Mouse (Mus musculus): ENCODE data around the gene Lyrm9. TPM values are rescaled to one million over a fixed set of nuclear protein-coding genes. Genes with fewer than 3 reads are reported as not detected.

Gene Lyrm9
- polyA plus RNA-seq, 1 experiment from 2014 or later: 21.1 TPM

DNA sequence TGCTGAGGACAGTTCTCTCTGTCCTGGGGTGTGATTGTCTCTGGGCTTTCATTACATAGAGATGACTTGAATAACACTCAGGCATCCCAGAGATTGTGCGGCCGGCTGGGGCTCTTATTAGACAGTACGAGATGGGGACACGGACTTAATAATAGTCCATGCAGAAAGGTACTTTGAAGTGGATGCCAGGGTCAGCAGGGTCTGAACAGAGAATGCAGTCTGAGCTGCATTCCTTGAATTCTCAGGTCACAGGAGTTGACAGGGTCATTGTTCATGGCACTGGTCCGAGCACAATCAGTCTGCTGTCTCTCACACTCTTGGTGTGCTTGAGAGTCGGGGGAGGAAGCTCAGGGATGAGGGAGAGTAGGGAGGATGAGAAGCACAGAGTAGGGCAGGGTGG, 3.0 kb downstream of the Lyrm9 start:
- Histone ChIP-seq H3K27ac (ENCODE audit: low read length) (no peak overlapping the region), H3K9me3 (ENCODE audit: low read length) (no peaks in the 10 kb centered on the region), H3K27me3 (ENCODE audit: insufficient read depth, low read length) (no peaks in the 10 kb centered on the region), H3K4me3 (ENCODE audit: low read length) (no peak overlapping the region), H3K4me2 (replicated peaks; ENCODE audit: low read depth, low read length) (no peak overlapping the region), H3K36me3 (ENCODE audit: insufficient read depth, low read length) (no peaks in the 10 kb centered on the region), H3K4me1 (ENCODE audit: insufficient read depth, low read length) (peaks cover 53% of the 10 kb centered on the region), H3K9ac (replicated peaks; ENCODE audit: low read length) (no peak overlapping the region)
- WGBS: 18% methylated on average over 6 of the region's 6 CpGs
- ATAC-seq (ENCODE audit: low FRiP score, low TSS enrichment): peak; percentile 12; the same call in 1 of the 2 replicates

DNA sequence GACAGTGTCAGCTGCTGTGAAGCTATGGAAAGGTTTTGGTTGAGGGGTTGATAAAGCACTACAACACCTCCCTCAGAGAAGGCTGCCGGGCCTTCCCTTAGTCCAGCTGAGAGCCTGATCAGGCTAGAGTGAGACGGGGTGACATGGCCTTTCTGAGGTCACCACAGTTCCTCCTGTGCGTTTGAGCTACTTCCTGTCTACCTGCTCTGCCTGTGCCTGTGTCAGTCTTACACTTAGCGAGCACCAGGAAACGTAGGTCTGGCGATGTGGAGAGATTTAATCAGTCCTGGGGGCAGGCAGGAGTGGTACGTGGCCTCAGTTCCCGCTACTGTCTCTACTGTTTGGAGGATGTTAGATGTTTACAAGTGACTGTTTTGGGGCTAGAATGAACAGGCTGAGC, 3.8 kb downstream of the Lyrm9 start:
- no peak overlapping the region for H3K4me3 ChIP-seq (ENCODE audit: low read length)
- H3K9me3 ChIP-seq (ENCODE audit: low read length): no peaks in the 10 kb centered on the region
- WGBS: 35% methylated on average over 8 of the region's 8 CpGs
- H3K27me3 ChIP-seq (ENCODE audit: insufficient read depth, low read length): no peaks in the 10 kb centered on the region
- H3K36me3 ChIP-seq (ENCODE audit: insufficient read depth, low read length): no peaks in the 10 kb centered on the region
- peaks cover 50% of the 10 kb centered on the region for H3K4me1 ChIP-seq (ENCODE audit: insufficient read depth, low read length)
- H3K27ac ChIP-seq (ENCODE audit: low read length): 0 out of 2 replicates have a peak overlapping the region, but pooled peaks have one; percentile 28
- ATAC-seq (ENCODE audit: low FRiP score, low TSS enrichment): no peak
- H3K4me2 ChIP-seq (replicated peaks; ENCODE audit: low read depth, low read length): no peak overlapping the region
- H3K9ac ChIP-seq (replicated peaks; ENCODE audit: low read length): 0 out of 2 replicates have a peak overlapping the region, but pooled peaks have one; percentile 4

DNA sequence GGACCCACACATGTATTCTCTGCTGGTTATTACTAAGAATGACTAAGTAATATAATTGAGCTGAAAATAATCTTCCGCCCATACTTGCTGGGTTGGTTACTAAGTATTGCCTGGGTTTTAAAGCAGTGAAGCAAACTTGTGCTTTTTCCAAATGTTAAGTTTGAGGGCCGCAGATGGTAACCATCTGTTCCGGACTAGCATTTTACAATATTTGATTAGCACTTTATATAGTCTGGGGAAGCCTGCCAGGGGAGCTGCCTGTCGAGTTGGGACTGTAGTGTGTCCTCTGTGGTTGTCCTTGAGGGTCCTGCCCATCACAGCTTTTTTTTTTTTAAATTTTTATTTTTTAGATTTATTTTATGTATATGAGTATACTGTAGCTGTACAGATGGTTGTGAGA, 5.3 kb downstream of the Lyrm9 start:
- no peak overlapping the region for H3K9ac ChIP-seq (replicated peaks; ENCODE audit: low read length)
- WGBS: 60% methylated on average over 4 of the region's 4 CpGs
- H3K9me3 ChIP-seq (ENCODE audit: low read length): no peaks in the 10 kb centered on the region
- H3K27me3 ChIP-seq (ENCODE audit: insufficient read depth, low read length): no peaks in the 10 kb centered on the region
- H3K36me3 ChIP-seq (ENCODE audit: insufficient read depth, low read length): no peaks in the 10 kb centered on the region
- no peak overlapping the region for H3K4me2 ChIP-seq (replicated peaks; ENCODE audit: low read depth, low read length)
- H3K4me3 ChIP-seq (ENCODE audit: low read length): no peak overlapping the region
- H3K4me1 ChIP-seq (ENCODE audit: insufficient read depth, low read length): peaks cover 40% of the 10 kb centered on the region
- H3K27ac ChIP-seq (ENCODE audit: low read length): no peak overlapping the region
- ATAC-seq (ENCODE audit: low FRiP score, low TSS enrichment): no peak

DNA sequence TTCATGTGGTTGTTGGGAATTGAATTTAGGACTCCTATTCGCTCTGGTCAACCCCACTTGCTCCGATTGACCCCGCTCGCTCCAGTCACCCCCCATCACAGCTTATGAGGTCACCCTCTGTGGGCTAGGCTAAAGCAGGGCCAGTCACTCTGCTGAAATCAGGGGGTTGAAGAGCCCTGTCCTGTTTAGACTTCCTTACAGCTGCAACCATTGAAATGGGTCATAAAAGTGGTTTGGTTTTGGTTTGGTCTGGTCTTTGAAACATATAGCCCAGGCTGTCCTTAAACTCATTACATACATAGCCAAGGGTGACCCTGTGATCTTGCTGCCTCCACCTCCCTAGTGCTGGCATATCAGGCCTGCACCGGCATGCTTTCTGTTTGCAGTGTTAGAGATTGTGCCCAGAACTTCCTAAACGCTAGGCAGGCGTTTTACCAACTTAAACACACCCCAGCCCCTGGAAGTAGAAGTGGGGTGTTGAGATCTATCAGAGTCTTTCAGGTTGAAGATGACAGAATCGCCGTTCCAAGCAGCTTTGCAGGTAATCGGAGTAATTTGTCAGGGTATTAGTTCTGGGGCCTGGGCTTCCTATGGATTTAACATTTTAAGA, 5.8 kb downstream of the Lyrm9 start:
- WGBS: 83% methylated on average over 10 of the region's 10 CpGs
- no peaks in the 10 kb centered on the region for H3K9me3 ChIP-seq (ENCODE audit: low read length)
- H3K4me2 ChIP-seq (replicated peaks; ENCODE audit: low read depth, low read length): no peak overlapping the region
- no peak overlapping the region for H3K9ac ChIP-seq (replicated peaks; ENCODE audit: low read length)
- no peak for ATAC-seq (ENCODE audit: low FRiP score, low TSS enrichment)
- no peak overlapping the region for H3K4me3 ChIP-seq (ENCODE audit: low read length)
- H3K27me3 ChIP-seq (ENCODE audit: insufficient read depth, low read length): no peaks in the 10 kb centered on the region
- peak overlapping the region; percentile 9; the same call in 1 of the 2 replicates for H3K27ac ChIP-seq (ENCODE audit: low read length)
- peaks cover 36% of the 10 kb centered on the region for H3K4me1 ChIP-seq (ENCODE audit: insufficient read depth, low read length)
- H3K36me3 ChIP-seq (ENCODE audit: insufficient read depth, low read length): no peaks in the 10 kb centered on the region

DNA sequence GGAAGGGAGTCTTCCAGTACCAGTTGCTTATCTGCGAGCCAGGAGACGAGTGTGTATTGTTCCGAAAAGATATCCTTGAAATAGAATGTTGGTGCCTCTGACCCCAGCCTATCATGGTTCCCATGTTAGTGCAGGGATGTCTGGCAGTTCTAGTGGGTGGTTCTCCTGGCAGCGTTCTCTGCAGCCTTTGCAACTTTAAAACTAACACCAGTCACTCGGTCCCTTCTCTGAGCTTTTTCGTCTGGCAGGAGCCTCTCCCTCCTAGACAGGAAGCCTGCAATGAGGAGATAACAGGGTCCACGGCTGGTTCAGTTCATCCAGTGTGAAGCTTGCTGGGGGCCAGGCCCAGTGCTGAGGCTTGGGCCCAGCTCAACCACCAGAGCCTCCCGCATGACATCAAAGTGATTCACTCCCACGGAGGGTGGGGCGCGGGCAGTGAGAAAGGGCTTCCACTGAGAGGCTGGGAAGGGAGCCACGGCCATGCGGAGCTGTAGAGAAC, 6.5 kb downstream of the Lyrm9 start:
- Histone ChIP-seq H3K27me3 (ENCODE audit: insufficient read depth, low read length) (no peaks in the 10 kb centered on the region), H3K4me3 (ENCODE audit: low read length) (no peak overlapping the region), H3K9ac (replicated peaks; ENCODE audit: low read length) (no peak overlapping the region), H3K36me3 (ENCODE audit: insufficient read depth, low read length) (no peaks in the 10 kb centered on the region), H3K27ac (ENCODE audit: low read length) (peak overlapping the region; percentile 9), H3K9me3 (ENCODE audit: low read length) (no peaks in the 10 kb centered on the region), H3K4me2 (replicated peaks; ENCODE audit: low read depth, low read length) (no peak overlapping the region), H3K4me1 (ENCODE audit: insufficient read depth, low read length) (peaks cover 30% of the 10 kb centered on the region)
- ATAC-seq (ENCODE audit: low FRiP score, low TSS enrichment): 0 out of 2 replicates have a peak, but pooled peaks have one; percentile 55
- WGBS: 44% methylated on average over 13 of the region's 13 CpGs

DNA sequence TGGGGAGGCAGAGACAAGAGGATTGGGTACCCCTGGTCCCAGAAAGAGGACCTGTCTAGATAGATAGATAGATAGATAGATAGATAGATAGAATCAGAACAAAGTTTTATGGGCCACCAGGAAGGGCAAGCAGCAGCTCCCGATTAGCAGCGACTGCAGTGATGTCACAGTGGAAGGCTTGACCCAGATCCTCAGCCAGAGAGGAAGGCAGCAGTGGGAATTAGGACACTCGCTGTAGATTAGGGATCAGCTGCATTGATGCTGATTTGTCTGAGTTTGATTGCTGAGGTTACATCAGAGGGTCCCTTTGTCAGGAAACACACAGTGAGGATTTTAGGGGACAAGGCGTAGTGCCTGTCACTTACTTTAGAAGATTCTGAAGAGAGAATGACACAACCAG, 10.1 kb downstream of the Lyrm9 start:
- H3K27me3 ChIP-seq (ENCODE audit: insufficient read depth, low read length): no peaks in the 10 kb centered on the region
- 86% methylated on average over 4 of the region's 4 CpGs for WGBS
- H3K4me2 ChIP-seq (replicated peaks; ENCODE audit: low read depth, low read length): no peak overlapping the region
- H3K4me3 ChIP-seq (ENCODE audit: low read length): no peak overlapping the region
- ATAC-seq (ENCODE audit: low FRiP score, low TSS enrichment): no peak
- peaks cover 5% of the 10 kb centered on the region for H3K4me1 ChIP-seq (ENCODE audit: insufficient read depth, low read length)
- H3K27ac ChIP-seq (ENCODE audit: low read length): no peak overlapping the region
- no peak overlapping the region for H3K9ac ChIP-seq (replicated peaks; ENCODE audit: low read length)
- H3K9me3 ChIP-seq (ENCODE audit: low read length): no peaks in the 10 kb centered on the region
- 0 out of 2 replicates have a peak, but pooled peaks cover 4% of the 10 kb centered on the region for H3K36me3 ChIP-seq (ENCODE audit: insufficient read depth, low read length)

DNA sequence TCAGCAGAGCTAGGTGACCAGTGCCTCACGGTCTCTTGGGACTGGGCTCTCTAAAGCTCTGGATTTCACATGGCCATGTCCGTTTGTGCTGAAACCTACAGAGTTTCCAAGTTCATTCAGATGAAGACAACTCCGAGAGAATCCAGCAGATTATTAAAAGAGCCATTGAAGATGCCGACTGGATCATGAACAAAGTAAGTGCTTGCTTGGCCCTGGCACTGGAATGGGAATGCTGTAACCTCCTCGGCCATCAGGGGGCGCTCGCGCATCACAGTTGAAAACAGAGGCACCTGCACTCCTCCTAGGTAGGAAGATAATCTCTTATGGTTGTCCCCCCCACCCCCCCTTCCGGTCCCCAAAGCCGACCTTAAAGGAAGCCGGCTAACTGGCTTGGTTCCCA, 11.6 kb downstream of the Lyrm9 start:
- Histone ChIP-seq H3K9ac (replicated peaks; ENCODE audit: low read length) (no peak overlapping the region), H3K36me3 (ENCODE audit: insufficient read depth, low read length) (0 out of 2 replicates have a peak, but pooled peaks cover 4% of the 10 kb centered on the region), H3K9me3 (ENCODE audit: low read length) (no peaks in the 10 kb centered on the region), H3K27ac (ENCODE audit: low read length) (no peak overlapping the region), H3K27me3 (ENCODE audit: insufficient read depth, low read length) (no peaks in the 10 kb centered on the region), H3K4me3 (ENCODE audit: low read length) (no peak overlapping the region), H3K4me2 (replicated peaks; ENCODE audit: low read depth, low read length) (no peak overlapping the region), H3K4me1 (ENCODE audit: insufficient read depth, low read length) (peaks cover 4% of the 10 kb centered on the region)
- no peak for ATAC-seq (ENCODE audit: low FRiP score, low TSS enrichment)
- 13% methylated on average over 11 of the region's 11 CpGs for WGBS

DNA sequence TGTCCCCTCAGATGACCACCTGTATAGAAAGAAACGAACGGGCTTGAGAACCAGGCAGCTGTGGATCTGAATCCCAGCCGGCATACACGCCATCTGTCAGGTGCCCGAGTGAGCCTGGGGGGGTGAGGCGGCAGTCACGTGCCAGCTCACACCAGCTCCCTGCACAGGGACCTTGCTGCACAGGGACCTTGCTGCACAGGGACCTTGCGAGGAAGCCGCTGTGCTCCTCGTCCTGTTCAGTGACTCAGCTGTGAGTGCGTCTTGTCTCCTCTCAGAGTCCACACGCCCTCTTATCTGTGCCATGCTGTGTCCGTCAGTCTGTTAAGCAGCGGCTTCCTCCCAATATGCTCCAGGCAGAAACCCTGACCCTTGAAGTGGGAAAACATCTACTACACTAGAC, 13.1 kb downstream of the Lyrm9 start:
- 84% methylated on average over 14 of the region's 14 CpGs for WGBS
- H3K36me3 ChIP-seq (ENCODE audit: insufficient read depth, low read length): 0 out of 2 replicates have a peak, but pooled peaks cover 4% of the 10 kb centered on the region
- H3K9ac ChIP-seq (replicated peaks; ENCODE audit: low read length): no peak overlapping the region
- H3K9me3 ChIP-seq (ENCODE audit: low read length): no peaks in the 10 kb centered on the region
- H3K27me3 ChIP-seq (ENCODE audit: insufficient read depth, low read length): no peaks in the 10 kb centered on the region
- ATAC-seq (ENCODE audit: low FRiP score, low TSS enrichment): no peak
- H3K27ac ChIP-seq (ENCODE audit: low read length): no peak overlapping the region
- no peak overlapping the region for H3K4me3 ChIP-seq (ENCODE audit: low read length)
- H3K4me1 ChIP-seq (ENCODE audit: insufficient read depth, low read length): no peaks in the 10 kb centered on the region
- no peak overlapping the region for H3K4me2 ChIP-seq (replicated peaks; ENCODE audit: low read depth, low read length)

DNA sequence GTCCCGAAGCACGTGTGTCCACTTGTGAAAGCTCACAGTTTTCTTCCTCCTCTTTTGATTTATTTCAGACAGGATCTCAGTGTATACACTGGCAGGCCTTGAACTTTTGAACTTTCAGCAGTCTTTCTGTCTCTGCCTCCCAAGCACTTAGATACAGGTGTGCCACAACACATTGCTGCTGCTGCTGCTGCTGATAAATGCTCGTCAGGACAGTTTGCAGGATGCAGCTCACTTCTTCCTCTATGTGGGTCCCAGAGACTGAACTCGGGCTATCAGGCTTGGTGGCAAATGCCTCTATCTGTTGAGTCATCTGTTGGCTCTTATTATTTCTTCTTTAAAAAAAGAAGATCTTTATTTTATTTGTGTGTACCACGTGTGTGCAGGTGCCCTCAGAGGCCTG, 13.8 kb downstream of the Lyrm9 start:
- WGBS: 65% methylated on average over 5 of the region's 5 CpGs
- no peak overlapping the region for H3K4me3 ChIP-seq (ENCODE audit: low read length)
- H3K27ac ChIP-seq (ENCODE audit: low read length): no peak overlapping the region
- H3K4me1 ChIP-seq (ENCODE audit: insufficient read depth, low read length): no peaks in the 10 kb centered on the region
- ATAC-seq (ENCODE audit: low FRiP score, low TSS enrichment): no peak
- H3K4me2 ChIP-seq (replicated peaks; ENCODE audit: low read depth, low read length): no peak overlapping the region
- no peaks in the 10 kb centered on the region for H3K27me3 ChIP-seq (ENCODE audit: insufficient read depth, low read length)
- H3K36me3 ChIP-seq (ENCODE audit: insufficient read depth, low read length): 0 out of 2 replicates have a peak, but pooled peaks cover 4% of the 10 kb centered on the region
- H3K9ac ChIP-seq (replicated peaks; ENCODE audit: low read length): no peak overlapping the region
- no peaks in the 10 kb centered on the region for H3K9me3 ChIP-seq (ENCODE audit: low read length)

DNA sequence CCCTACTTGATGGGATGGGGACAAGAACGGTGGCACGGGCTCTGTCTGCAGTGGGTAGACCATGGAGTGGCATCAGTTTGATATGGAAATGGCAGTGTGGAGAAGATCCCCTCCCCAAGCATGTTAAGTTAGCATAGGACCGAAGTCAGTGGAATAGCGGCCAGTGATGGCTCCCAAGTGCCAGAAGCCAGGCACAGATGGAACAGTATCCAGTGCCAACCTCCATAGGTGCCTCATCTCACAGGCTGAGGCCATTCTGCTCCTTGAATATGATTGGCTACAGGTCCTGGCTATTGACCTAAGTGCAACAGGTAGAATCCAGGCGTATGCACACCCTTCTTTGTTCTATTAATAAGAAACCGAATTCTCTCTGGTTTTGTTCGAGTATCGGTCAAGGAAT, 15.6 kb downstream of the Lyrm9 start:
- 0 out of 2 replicates have a peak, but pooled peaks cover 4% of the 10 kb centered on the region for H3K36me3 ChIP-seq (ENCODE audit: insufficient read depth, low read length)
- H3K9me3 ChIP-seq (ENCODE audit: low read length): no peaks in the 10 kb centered on the region
- no peak overlapping the region for H3K27ac ChIP-seq (ENCODE audit: low read length)
- H3K4me2 ChIP-seq (replicated peaks; ENCODE audit: low read depth, low read length): no peak overlapping the region
- no peak for ATAC-seq (ENCODE audit: low FRiP score, low TSS enrichment)
- H3K27me3 ChIP-seq (ENCODE audit: insufficient read depth, low read length): no peaks in the 10 kb centered on the region
- H3K4me1 ChIP-seq (ENCODE audit: insufficient read depth, low read length): no peaks in the 10 kb centered on the region
- no peak overlapping the region for H3K4me3 ChIP-seq (ENCODE audit: low read length)
- no peak overlapping the region for H3K9ac ChIP-seq (replicated peaks; ENCODE audit: low read length)
- 95% methylated on average over 8 of the region's 8 CpGs for WGBS
